Mouse (Mus musculus): ENCODE measurements at regions not wholly inside any gene's neighbourhood (a gene's known extent, or its start where the extent isn't known, plus 50 kb on each side); places are given as distances from the start of the nearest gene placed in this dataset.

DNA sequence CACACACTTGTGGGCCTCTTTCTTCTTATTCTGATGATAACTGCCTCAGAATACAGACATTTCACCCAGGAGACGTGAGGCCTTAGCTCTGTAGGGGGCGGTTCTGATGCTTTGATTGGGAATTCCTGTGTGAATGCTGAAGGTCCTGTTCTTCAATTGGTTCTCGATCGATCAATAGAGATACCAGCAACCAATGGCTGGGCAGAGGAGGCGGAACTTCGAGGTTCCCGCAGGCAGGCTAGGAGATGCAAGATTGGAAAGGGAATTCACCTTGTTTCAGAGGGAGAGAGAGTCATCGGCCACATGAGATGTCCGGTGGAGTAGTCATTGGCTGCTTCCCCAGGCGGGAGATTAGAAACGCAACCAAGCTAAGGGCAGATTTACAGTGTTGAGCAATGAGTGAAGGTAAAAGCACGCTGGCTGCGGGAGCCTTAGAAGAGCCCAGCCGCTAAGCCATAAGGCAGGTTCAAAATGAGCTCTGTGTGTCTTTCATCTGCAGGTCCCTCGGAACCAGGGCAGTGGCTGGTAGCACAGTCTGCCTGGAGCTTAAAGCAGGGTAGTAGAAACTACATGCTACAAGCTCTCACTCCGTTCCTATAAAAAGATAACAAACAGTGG, 83.5 kb upstream of the Xcl1 start:
- TF ChIP-seq EP300 (IDR thresholded peaks at IDR 0.05; ENCODE audit: low read depth) (no peak), CTCF (IDR thresholded peaks at IDR 0.05; ENCODE audit: low read depth) (no peak)

All from heart, postnatal 0 days (tissue).